ENCODE assay signal across 8 mouse cellular contexts in genomic region chr16:35983517-35984101, GRCm38 (mm10). TPM values are rescaled to one million over a fixed set of nuclear protein-coding genes. Genes with fewer than 3 reads are reported as not detected.
DNase-seq lines count a peak whose midpoint lies in the region; ATAC-seq and TF ChIP-seq lines count a peak whose summit lies in the region.

No protein-coding gene starts in this region.

- peak overlapping the region; percentile 64 for H3K4me2 ChIP-seq in forebrain, embryonic 15.5 days (replicated peaks)
- H3K4me2 ChIP-seq in lung, embryonic 14.5 days, result peak overlapping the region; percentile 77

- peaks cover 22% of the 10 kb centered on the region for H3K4me1 ChIP-seq in forebrain, embryonic 15.5 days
- no peaks in the 10 kb centered on the region for H3K4me1 ChIP-seq in lung, embryonic 14.5 days (ENCODE audit: insufficient read depth)
- H3K4me1 ChIP-seq in olfactory bulb, adult 2 months (ENCODE audit: control insufficient read depth, insufficient read depth, low read length), result peaks cover 5% of the 10 kb centered on the region; the same call in 1 of the 2 replicates

- H3K9ac ChIP-seq in forebrain, embryonic 15.5 days (replicated peaks), result peak overlapping the region; percentile 88
- peak overlapping the region; percentile 92 for H3K9ac ChIP-seq in lung, embryonic 14.5 days

- no peaks in the 10 kb centered on the region for H3K27me3 ChIP-seq in forebrain, embryonic 15.5 days
- H3K27me3 ChIP-seq in lung, embryonic 14.5 days (ENCODE audit: insufficient read depth, low read length), result 0 out of 2 replicates have a peak, but pooled peaks cover 5% of the 10 kb centered on the region

- WGBS in forebrain, embryonic 15.5 days, result under 1% methylated on average over 54 of the region's 86 CpGs
- WGBS in lung, embryonic 14.5 days, result under 1% methylated on average over 42 of the region's 86 CpGs
- 1% methylated on average over 85 of the region's 86 CpGs for WGBS in olfactory bulb, adult 2 months

- TF ChIP-seq POLR2A in olfactory bulb, adult 2 months (IDR thresholded peaks at IDR 0.05; ENCODE audit: insufficient read depth, low read depth, low read length), result no peak

- H3K9me3 ChIP-seq in forebrain, embryonic 15.5 days, result peaks cover 3% of the 10 kb centered on the region
- no peaks in the 10 kb centered on the region for H3K9me3 ChIP-seq in lung, embryonic 14.5 days (ENCODE audit: low read depth, low read length)

- intact Hi-C loops in heart, postnatal 25 days (cut with DNase I), result loop anchor here (5.0 kb wide), 1 partner anchor 46 kb away; the partner anchor contains the start of genes Dtx3l and Parp9

- DNase-seq in MEL-GATA-1-ER (ENCODE audit: extremely low read depth, low read depth), result peak; percentile 45
- DNase-seq in cerebellum, adult 11-12 months, result peak; percentile 79
- DNase-seq in heart, postnatal 25 days (ENCODE audit: low spot score), result peak; percentile 48
- peak; percentile 61 to 63 for DNase-seq in layer of hippocampus, adult 8-10 months (ENCODE audit: low spot score in 2 of 2)
- peak; percentile 70 for DNase-seq in lung, embryonic 14.5 days
- DNase-seq in thymus, postnatal 10 days (ENCODE audit: low spot score in 2 of 2), result peak; percentile 44 to 63

- TF ChIP-seq CTCF in lung, embryonic 14.5 days (IDR thresholded peaks at IDR 0.05; ENCODE audit: low read depth), result no peak
- no peak for TF ChIP-seq CTCF in olfactory bulb, adult 2 months (IDR thresholded peaks at IDR 0.05; ENCODE audit: insufficient read depth, low read depth, low read length)

- peak; percentile 80 for ATAC-seq in forebrain, embryonic 15.5 days (replicated peaks)
- ATAC-seq in lung, embryonic 14.5 days (ENCODE audit: insufficient read depth), result peak; percentile 60

- H3K27ac ChIP-seq in forebrain, embryonic 15.5 days (replicated peaks), result peak overlapping the region; percentile 99
- peak overlapping the region; percentile 99 for H3K27ac ChIP-seq in lung, embryonic 14.5 days (ENCODE audit: low read depth)
- H3K27ac ChIP-seq in olfactory bulb, adult 2 months (ENCODE audit: insufficient read depth, low read depth, low read length), result peak overlapping the region; percentile 88

- H3K36me3 ChIP-seq in forebrain, embryonic 15.5 days, result no peaks in the 10 kb centered on the region
- H3K36me3 ChIP-seq in lung, embryonic 14.5 days (ENCODE audit: insufficient read depth), result no peaks in the 10 kb centered on the region

- H3K4me3 ChIP-seq in forebrain, embryonic 15.5 days, result peak overlapping the region; percentile 85
- H3K4me3 ChIP-seq in lung, embryonic 14.5 days (ENCODE audit: low read depth, low read length), result peak overlapping the region; percentile 86
- peak overlapping the region; percentile 97 for H3K4me3 ChIP-seq in olfactory bulb, adult 2 months (ENCODE audit: insufficient read depth, low read depth, low read length)

RNA-seq across cellular contexts. Expression of gene Kpna1, which starts 5.1 kb away (rescaled TPM):
- 75.2 and 76.2 TPM in 2 replicates for polyA plus RNA-seq in forebrain, embryonic 15.5 days (2015; fragmentation: Nextera tagmentation; extraction: Ambion mirVana)
- 100 to 1,000 TPM; 112 TPM for total RNA-seq in heart, postnatal 25 days (2021)
- 100 to 1,000 TPM; 110 to 152 (median 124) TPM for total RNA-seq in layer of hippocampus, adult 8-10 months (2022)
- 39.1 and 40.4 TPM in 2 replicates for polyA plus RNA-seq in lung, embryonic 14.5 days (2014; fragmentation: Nextera tagmentation; extraction: Ambion mirVana)
- polyA plus RNA-seq in olfactory bulb, adult 2 months (2012; ENCODE audit: insufficient read depth, insufficient read length, low replicate concordance, missing spikeins), result 130 TPM in 1 of 2 replicates, not detected in the other

RNA-seq across cellular contexts. Expression of gene Dtx3l, which starts 44.7 kb away (rescaled TPM):
- polyA plus RNA-seq in forebrain, embryonic 15.5 days (2015; fragmentation: Nextera tagmentation; extraction: Ambion mirVana), result 1.7 and 2.2 TPM in 2 replicates
- total RNA-seq in heart, postnatal 25 days (2021), result 10 to 100 TPM in 1 of 2 experiments, 1 to 10 TPM in 1; 9.4 to 10.0 TPM
- 1 to 10 TPM; 4.5 to 7.6 (median 6.3) TPM for total RNA-seq in layer of hippocampus, adult 8-10 months (2022)
- polyA plus RNA-seq in lung, embryonic 14.5 days (2014; fragmentation: Nextera tagmentation; extraction: Ambion mirVana), result 4.9 and 5.6 TPM in 2 replicates
- polyA plus RNA-seq in olfactory bulb, adult 2 months (2012; ENCODE audit: insufficient read depth, insufficient read length, low replicate concordance, missing spikeins), result not detected in 2 replicates

RNA-seq across cellular contexts. Expression of gene Parp9, which starts 45.3 kb away (rescaled TPM):
- polyA plus RNA-seq in forebrain, embryonic 15.5 days (2015; fragmentation: Nextera tagmentation; extraction: Ambion mirVana), result 2.4 and 2.5 TPM in 2 replicates
- total RNA-seq in heart, postnatal 25 days (2021), result 10 to 100 TPM in 1 of 2 experiments, 1 to 10 TPM in 1; 9.9 to 11.5 TPM
- total RNA-seq in layer of hippocampus, adult 8-10 months (2022), result 1 to 10 TPM; 2.8 to 9.4 (median 5.6) TPM
- 4.7 and 5.2 TPM in 2 replicates for polyA plus RNA-seq in lung, embryonic 14.5 days (2014; fragmentation: Nextera tagmentation; extraction: Ambion mirVana)
- polyA plus RNA-seq in olfactory bulb, adult 2 months (2012; ENCODE audit: insufficient read depth, insufficient read length, low replicate concordance, missing spikeins), result not detected in 2 replicates

RNA-seq across cellular contexts. Expression of gene Wdr5b, which starts 57.4 kb away (rescaled TPM):
- polyA plus RNA-seq in forebrain, embryonic 15.5 days (2015; fragmentation: Nextera tagmentation; extraction: Ambion mirVana), result 14.1 and 16.1 TPM in 2 replicates
- total RNA-seq in heart, postnatal 25 days (2021), result 1 to 10 TPM; 2.6 to 2.9 TPM
- total RNA-seq in layer of hippocampus, adult 8-10 months (2022), result 1 to 10 TPM; 4.4 to 6.3 (median 4.9) TPM
- polyA plus RNA-seq in lung, embryonic 14.5 days (2014; fragmentation: Nextera tagmentation; extraction: Ambion mirVana), result 9.9 and 11.0 TPM in 2 replicates
- polyA plus RNA-seq in olfactory bulb, adult 2 months (2012; ENCODE audit: insufficient read depth, insufficient read length, low replicate concordance, missing spikeins), result not detected in 2 replicates

Comparison
In these comparisons a context has a peak if more than half of its experiments do, and no peak if none do; other contexts are left out.
1. Peak in every context shown above with its lines: DNase-seq, ATAC-seq, H3K4me3 ChIP-seq and H3K27ac ChIP-seq.